Mouse (Mus musculus) testis, postnatal 10 days (tissue): ENCODE data around the gene Dnah7c.
"Not testable (repeated sequence)": the region's sequence is repeated elsewhere in the genome, so short reads cannot be mapped to it uniquely, and the experiment has no call there.

ENCODE experiments used
- DNase-seq: peaks from one replicate; pipeline ENCODE4 v3.0.0; 2021; ENCODE audit warnings: low spot score

Dnah7c gene

GRCm38 (mm10) chr1:46729731-46730130 is 304.3 kb downstream of the Dnah7c start:
- not testable (repeated sequence) for DNase-seq

GRCm38 (mm10) chr1:46733405-46734106 is 308.2 kb downstream of the Dnah7c start:
- DNase-seq = not testable (repeated sequence)

- DNase-seq = not testable (repeated sequence)
Measured at GRCm38 (mm10) chr1:46734455-46734854, 309.1 kb downstream of the Dnah7c start.

GRCm38 (mm10) chr1:46764600-46764999 is 339.2 kb downstream of the Dnah7c start:
- not testable (repeated sequence) for DNase-seq

- DNase-seq = not testable (repeated sequence)
Measured at GRCm38 (mm10) chr1:46769318-46769717, 343.9 kb downstream of the Dnah7c start.

GRCm38 (mm10) chr1:46770077-46770695 is 344.8 kb downstream of the Dnah7c start:
- not testable (repeated sequence) for DNase-seq

GRCm38 (mm10) chr1:46782227-46782626 is 356.8 kb downstream of the Dnah7c start:
- DNase-seq = not testable (repeated sequence)

GRCm38 (mm10) chr1:46805074-46805473 is 379.7 kb downstream of the Dnah7c start:
- no peak for DNase-seq

GRCm38 (mm10) chr1:46808630-46809029 is 383.2 kb downstream of the Dnah7c start:
- not testable (repeated sequence) for DNase-seq

- no peak for DNase-seq
Measured at GRCm38 (mm10) chr1:46817934-46818333, 392.5 kb downstream of the Dnah7c start.

GRCm38 (mm10) chr1:46822256-46822972 is 397.0 kb downstream of the Dnah7c start:
- DNase-seq = no peak

GRCm38 (mm10) chr1:46830066-46830843 is 404.9 kb downstream of the Dnah7c start:
- no peak for DNase-seq

- no peak for DNase-seq
Measured at GRCm38 (mm10) chr1:46831927-46832326, 406.5 kb downstream of the Dnah7c start.

GRCm38 (mm10) chr1:46843406-46843805 is 418.0 kb downstream of the Dnah7c start:
- DNase-seq = peak; percentile 44

- no peak for DNase-seq
Measured at GRCm38 (mm10) chr1:46844281-46844680, 418.9 kb downstream of the Dnah7c start.

- DNase-seq = no peak
Measured at GRCm38 (mm10) chr1:46845221-46845620, 419.8 kb downstream of the Dnah7c start.

- DNase-seq = peak; percentile 46
Measured at GRCm38 (mm10) chr1:46849758-46850157, 424.4 kb downstream of the Dnah7c start.

GRCm38 (mm10) chr1:46851586-46851985 is 426.2 kb downstream of the Dnah7c start:
- DNase-seq = no peak

GRCm38 (mm10) chr1:46852216-46852599 is 426.8 kb downstream of the Dnah7c start:
- no peak for DNase-seq

- peak; percentile 81 for DNase-seq
Measured at GRCm38 (mm10) chr1:46852600-46853272, 427.3 kb downstream of the Dnah7c start.

- DNase-seq = peak; percentile 97
Measured at GRCm38 (mm10) chr1:46853317-46854035, 428.1 kb downstream of the Dnah7c start.
